Mouse (Mus musculus) liver, adult (tissue): ENCODE data around the gene Cntd1.

Experiments
- GATA4 ChIP-seq: IDR thresholded peaks from 2 replicates; pipeline ENCODE4 v1.6.1; 2014; ENCODE audit warnings: mild to moderate bottlenecking, low read length; ENCODE audit not compliant: insufficient replicate concordance

Cntd1 gene

DNA sequence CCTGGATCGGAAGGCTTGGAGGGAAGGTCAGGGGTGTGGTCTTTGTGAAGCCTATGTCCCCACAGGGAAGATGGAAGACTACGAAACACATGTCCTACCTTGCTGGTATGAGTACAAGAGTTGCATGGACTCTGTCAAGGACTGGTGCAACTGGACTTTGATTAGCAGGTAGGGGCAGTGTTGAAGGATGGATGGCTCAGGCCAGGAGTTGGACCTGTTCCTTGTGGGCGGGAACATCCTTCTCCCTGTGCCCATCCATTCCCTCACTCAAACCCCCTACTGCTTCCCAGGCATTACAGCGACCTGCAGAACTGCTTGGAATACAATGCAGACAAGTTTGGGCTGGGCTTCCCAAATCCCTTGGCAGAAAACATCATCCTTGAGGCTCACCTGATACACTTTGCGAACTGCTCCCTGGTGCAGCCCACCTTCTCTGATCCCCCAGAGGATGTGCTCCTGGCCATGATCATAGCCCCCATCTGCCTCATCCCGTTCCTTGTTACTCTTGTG lies 31.2 kb upstream of the Cntd1 start:
- TF ChIP-seq GATA4 = no peak

DNA sequence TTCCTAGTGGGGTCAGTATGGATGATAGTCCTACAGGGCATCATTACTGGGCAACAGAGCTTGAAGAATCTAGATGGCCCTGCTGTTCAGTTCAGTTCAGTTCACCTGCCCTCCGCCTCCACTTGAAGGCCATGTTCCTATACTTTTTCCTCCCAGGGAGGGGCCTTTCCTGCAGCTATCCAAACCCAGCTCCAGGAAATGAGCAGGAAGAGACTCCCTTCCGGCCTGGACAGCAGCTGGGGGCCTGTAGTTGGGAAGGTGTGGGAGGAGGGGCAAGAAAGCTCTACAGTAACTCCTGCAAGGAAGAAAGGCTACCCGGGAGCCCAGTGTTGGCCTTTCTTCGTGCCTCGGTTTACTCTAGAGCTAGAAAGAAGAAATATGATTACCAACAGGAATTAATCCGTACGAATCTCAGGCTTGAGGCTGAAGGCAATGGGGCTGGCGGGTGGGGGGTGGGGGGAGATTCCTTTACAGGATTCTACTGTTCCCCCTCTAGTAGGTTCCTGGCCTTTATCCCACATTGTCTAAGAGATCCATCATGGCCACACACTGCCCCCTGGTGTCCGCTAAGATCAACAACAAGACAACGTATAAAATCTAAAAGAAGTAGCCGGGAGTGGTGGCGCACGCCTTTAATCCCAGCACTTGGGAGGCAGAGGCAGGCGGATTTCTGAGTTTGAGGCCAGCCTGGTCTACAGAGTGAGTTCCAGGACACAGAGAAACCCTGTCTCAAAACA lies 30.4 kb upstream of the Cntd1 start:
- TF ChIP-seq GATA4 = no peak

DNA sequence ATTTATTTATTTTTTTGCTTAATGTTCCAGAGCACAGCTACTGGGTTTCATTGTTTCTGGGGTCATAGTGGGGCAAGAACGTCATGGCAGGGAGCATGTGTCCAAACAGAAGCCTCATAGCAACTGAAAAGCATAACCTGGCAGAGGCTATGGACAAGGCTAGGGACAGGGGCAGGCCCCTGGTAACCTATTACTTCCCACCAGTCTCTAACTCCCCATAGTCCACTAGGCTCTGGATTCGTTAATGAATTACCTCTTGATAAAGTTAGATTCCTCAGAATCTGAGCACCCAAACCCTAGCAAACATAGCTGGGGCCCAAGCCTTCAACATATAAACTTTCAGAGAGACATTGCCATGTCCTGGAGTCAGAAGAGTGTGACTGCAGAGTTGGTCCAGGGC lies 27.8 kb upstream of the Cntd1 start:
- no peak for TF ChIP-seq GATA4

DNA sequence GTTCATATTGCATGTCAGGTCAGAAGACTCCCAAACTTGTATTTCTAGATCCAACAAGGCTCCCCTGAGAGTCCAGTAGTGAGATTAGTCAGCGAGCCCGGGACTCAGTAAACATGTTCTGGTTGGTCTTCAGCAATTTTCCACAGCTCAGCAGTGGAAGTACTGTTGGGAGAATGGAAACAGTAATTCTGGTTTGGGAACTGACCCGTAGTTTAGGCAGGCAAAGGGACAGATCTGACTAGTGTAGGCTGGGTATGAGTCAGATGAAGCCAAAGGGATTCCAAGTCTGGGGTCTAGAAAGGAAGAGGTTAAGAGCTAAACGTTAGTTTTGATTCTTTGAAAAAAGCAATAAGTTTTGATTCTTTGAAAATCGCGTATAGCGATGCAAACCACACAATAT lies 25.9 kb upstream of the Cntd1 start:
- TF ChIP-seq GATA4 = no peak

DNA sequence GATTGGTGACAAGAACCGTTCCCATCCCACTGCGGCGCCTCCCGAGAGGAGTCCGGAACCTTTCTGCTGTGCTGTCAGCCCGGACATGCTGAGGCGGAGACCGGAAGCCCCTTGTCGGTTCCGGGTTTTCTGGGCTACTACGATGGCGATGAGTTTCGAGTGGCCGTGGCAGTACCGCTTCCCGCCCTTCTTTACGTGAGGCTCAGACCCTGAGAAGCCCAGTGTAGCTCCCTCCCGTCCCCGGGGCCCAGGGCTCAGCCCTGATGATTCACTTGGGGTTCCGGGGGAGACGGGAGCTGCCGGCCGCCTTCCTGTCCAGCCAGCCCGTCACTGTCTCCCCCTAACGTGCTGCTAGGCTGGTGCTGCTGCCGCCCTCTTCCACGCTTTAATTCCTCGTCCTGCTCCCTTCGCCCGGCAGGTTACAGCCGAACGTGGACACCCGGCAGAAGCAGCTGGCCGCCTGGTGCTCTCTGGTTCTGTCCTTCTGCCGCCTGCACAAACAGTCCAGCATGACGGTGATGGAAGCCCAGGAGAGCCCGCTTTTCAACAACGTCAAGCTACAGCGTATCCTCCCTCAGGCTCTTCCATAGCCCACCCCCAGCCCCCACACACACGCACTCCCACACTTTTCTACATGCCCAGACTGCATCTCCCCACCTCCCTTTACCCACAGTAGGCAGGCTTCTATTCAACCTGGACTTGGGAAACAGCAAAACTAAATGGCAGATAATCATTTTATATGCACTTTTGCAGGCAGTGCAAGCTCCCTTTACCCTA lies 25.0 kb upstream of the Cntd1 start, which contains the start of gene Vps25:
Vps25 (plus strand) TSS at position 95 of the 777 bp plus-strand sequence.
- no peak; the same call in 1 of the 2 replicates for TF ChIP-seq GATA4

DNA sequence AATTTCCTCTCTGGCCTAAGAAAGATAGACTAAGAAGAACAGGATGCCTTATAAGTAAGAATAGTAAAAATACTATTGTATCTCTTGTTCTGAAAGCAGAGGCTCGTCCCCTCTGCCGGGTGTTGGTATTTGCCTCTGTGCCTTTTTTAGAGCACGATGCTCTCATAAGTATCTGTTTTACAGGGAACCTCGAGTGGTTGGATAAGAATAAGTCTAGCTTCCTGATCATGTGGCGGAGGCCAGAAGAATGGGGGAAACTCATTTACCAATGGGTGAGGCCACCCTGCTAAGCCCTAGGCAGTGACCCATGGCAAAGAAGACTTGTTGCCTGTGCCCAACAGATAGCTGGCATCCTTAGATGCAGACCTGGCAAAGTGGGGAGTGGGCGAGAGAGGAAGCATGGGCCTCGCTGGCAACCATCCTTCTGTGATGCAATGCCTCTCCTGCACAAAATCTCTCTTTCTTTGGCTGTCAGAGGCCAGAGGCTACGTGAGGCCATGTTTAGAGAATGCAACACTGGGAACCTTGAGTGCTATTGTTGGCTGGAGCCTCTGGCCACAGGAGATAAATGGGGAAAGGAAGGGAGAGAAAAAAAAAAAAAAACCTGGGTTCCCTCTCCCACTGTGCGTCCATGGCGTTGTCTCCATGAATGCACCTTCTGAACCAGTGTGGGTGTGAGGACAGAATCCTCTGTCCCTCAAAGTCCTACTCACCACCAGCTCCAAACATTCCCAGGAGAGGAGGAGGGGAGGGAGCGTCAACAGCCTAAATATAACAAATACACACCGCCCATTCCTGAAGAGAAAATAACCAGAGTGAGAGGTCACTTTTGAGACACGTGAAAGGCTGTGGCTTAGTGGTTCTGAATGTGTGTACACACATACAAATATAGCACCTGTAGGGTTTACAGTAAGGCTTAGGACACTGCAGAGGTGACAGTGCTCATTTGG lies 22.7 kb upstream of the Cntd1 start:
- TF ChIP-seq GATA4 = no peak

DNA sequence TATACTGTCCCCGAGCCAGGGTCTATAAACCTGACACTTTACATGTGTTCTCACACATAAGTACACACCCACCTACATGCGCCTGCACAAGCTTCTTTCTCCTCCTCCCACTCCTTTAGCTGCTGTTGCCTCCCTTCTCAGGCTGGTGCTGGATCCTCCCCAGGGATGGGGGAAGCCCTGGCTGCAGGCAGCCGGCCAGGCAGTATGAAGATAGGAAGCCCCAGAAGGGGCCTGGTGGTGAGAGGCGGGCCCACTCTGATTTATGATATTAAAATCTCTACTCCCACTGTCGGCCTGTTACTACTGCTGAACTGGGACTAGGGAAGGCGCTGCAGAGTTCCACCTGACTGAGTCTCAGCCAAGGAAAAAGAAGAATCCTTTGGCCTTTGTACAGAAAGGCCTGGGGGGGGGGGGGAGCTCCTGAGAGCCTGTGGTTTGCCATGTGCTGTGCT lies 19.5 kb upstream of the Cntd1 start:
- TF ChIP-seq GATA4 = no peak

DNA sequence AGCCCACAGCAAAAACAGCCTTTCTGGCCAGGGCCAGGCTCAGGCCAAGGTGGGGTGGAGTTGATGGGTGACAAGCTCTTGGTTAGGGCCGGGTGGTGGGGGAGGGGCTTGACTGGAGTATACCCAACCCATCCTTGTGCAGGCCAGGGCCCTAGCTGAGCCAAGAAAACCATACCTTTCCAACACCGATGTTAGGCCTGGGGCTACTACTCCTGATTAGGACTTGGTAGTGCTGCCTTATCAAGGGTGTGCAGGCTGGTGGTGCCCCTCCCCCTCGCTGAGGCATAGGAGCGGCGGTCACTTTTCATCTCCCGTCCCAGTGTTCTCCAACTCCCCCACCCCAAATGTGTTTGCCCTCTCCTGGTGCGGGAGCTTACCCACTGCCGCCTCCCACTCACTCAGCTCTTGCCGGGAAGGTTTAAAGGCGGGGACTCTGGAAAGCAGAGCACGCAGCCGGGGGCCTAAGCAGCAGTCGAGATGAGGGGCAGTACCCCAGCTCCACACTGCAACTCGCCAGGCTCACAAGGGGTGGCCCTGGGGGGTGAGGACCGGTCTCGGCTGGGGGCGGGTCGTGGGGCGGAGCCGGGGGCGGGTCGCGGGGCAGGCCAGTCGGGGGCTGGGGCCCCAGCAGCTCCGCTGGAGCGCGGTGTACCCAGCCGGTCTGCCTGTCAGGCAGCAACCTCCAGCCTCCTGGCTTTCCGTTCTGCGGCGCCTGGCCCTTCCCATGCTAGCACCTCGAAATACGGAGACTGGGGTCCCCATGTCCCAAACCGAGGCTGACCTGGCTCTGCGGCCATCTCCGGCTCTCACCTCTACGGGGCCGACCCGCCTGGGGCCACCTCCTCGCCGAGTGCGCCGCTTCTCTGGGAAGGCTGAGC lies 18.6 kb upstream of the Cntd1 start, which contains the start of gene Wnk4:
Wnk4 (plus strand) TSS at position 620 of the 878 bp plus-strand sequence.
- TF ChIP-seq GATA4 = no peak

DNA sequence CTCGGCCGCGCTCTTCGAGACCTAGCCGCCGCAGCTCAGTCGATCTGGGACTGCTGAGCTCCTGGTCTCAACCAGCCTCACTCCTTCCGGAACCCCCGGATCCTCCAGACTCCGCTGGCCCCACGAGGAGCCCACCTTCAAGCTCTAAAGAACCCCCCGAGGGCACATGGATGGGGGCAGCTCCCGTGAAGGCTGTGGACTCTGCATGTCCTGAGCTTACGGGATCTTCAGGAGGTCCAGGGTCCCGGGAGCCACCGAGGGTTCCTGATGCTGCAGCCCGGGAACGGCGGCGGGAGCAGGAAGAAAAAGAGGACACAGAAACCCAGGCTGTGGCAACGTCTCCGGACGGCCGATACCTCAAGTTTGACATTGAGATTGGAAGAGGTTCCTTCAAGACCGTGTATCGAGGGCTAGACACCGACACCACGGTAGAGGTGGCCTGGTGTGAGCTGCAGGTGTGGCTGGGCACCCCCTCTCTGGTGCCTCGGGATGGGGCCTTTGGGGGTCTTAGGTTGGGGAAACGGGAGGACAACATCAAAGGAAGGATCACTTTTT lies 17.9 kb upstream of the Cntd1 start:
- TF ChIP-seq GATA4 = no peak

DNA sequence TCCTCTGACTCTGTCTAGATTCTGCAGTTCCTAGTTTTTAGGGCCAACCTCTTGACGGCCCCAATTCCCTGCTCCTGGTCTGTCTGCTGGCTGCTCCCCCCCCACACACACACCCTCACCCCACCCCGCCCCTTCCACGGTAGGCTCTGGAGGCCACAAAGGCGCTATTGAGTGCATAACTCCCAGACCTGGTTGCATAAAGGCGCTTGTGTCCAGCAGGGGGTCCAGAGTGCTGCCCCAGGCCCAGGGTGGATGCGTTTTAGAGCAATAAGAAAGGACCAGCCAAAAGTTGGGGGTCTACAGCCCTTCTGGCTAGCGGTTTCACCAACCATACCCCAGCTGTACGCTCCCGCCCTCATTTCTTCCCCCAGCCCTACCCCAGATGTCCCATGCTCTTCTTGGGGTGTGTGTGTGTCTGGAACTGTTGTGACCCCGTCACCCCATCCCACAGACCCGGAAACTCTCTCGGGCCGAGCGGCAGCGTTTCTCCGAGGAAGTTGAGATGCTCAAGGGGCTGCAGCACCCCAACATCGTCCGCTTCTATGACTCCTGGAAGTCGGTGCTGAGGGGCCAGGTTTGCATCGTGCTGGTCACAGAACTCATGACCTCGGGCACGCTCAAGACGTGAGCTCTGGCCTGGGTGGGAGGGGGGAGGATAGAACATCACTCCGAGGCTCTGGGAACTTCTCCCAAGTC lies 16.4 kb upstream of the Cntd1 start:
- no peak for TF ChIP-seq GATA4

DNA sequence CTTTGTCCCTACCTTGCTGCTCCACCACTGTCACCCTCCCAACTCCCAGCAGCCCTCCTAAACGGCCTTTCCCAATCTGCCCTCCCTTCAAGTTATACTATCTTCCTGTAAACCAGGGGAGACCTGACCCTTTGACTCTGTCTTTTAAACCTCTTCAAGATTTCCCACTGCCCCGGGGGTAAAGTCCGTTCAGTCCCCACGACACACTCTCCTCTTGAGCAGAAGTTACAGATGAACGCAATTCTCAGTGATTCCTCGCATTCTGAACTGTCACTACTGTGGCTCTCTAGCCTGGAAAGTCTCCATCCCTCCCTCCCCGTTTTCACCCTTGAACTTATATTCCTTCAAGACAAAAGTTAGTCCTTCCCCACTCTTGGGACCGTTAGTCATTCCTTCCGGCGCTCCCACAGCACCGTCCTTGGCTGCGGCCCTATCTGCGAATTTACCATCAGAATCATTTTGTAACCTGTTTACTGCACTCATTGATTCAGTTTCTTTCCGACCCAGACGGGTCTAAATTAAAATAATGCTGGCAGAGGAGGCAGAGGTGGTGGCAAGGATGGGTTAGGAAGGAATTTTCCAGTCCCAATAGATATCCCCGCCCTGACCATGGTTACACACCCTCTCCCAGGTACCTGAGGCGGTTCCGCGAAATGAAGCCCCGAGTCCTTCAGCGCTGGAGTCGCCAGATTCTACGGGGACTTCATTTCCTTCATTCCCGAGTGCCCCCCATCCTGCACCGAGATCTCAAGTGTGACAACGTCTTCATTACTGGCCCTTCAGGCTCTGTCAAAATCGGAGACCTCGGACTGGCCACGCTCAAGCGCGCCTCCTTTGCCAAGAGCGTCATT lies 15.4 kb upstream of the Cntd1 start:
- no peak for TF ChIP-seq GATA4

DNA sequence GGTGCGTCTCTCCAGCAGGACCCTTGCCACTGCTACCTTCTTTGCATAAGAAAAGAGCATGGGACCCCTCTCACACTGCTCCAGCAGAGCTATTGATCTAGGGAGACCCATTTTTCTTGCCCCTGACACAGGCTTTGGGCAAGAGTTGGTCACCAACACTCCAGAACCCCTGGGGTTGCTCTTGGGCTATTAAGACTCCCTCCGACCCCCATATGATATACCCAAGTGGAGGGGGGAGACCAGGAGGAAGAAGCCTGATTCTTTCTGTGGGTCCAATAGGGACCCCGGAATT lies 14.9 kb upstream of the Cntd1 start:
- no peak for TF ChIP-seq GATA4
